9 mouse cellular contexts compared by ENCODE assay signal in the genomic region with DNA sequence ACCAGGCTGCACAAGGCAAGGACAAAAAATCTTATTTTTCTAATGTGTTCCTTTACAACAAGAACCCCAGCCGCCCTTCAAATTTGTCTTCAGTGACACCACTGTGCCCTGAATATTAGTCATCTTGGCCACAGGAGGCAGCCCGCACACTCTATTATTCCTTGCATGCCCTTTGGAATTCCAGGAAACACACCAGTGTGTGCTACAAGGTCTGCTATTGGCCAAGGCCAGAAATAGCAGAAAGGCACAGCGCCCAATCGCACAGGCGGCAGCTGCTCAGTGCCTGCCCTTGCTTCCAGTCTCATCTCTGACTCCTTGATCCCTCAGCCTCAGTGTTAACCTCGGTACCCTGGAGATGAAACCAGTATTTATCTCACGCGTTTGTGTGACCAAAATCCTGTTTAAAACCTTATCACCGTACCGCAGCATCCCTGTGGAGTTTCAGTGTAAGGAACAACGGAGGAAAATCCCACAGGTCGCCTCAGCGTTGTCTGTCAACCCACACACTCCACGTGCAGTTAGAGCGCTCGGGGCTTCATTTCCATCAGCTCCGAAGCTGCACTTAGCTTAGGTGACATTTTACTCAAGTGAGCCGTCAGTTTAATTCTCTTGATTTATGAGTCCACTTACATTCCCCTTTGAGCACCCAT.
A peak's percentile ranks its signal among the peaks of the same experiment; 100 is the strongest.
DNase-seq lines count a peak whose midpoint lies in the region; ATAC-seq lines count a peak whose summit lies in the region.
"Had no signal": no experiment of that assay in that cellular context is flagged by ENCODE, and none has a peak within 500 bp of the region (broad histone marks: within the 10 kb centered on the region; RNA-seq: fewer than 3 reads in every experiment).

No protein-coding gene starts in this region.

- WGBS in forebrain, embryonic 14.5 days, result 62% methylated on average over 18 of the region's 18 CpGs
- 59% methylated on average over 18 of the region's 18 CpGs for WGBS in hindbrain, embryonic 11.5 days
- 49% methylated on average over 18 of the region's 18 CpGs for WGBS in limb, embryonic 12.5 days

- no peaks in the 10 kb centered on the region for H3K4me1 ChIP-seq in forebrain, embryonic 14.5 days (ENCODE audit: control insufficient read depth, insufficient read depth, low read length)
- no peaks in the 10 kb centered on the region for H3K4me1 ChIP-seq in hindbrain, embryonic 11.5 days (replicated peaks; ENCODE audit: control insufficient read depth, insufficient read depth, low read length)
- H3K4me1 ChIP-seq in limb, embryonic 12.5 days (replicated peaks), result peaks cover 5% of the 10 kb centered on the region; the same call in 1 of the 2 replicates

- no peak overlapping the region for H3K27ac ChIP-seq in forebrain, embryonic 14.5 days (ENCODE audit: low read depth, low read length)
- H3K27ac ChIP-seq in hindbrain, embryonic 11.5 days (ENCODE audit: low read depth, low read length), result 0 out of 2 replicates have a peak overlapping the region, but pooled peaks have one; percentile 21
- H3K27ac ChIP-seq in limb, embryonic 12.5 days, result no peak overlapping the region

- H3K27me3 ChIP-seq in forebrain, embryonic 14.5 days (replicated peaks; ENCODE audit: control insufficient read depth, insufficient read depth, low read length), result no peaks in the 10 kb centered on the region
- no peaks in the 10 kb centered on the region for H3K27me3 ChIP-seq in hindbrain, embryonic 11.5 days (ENCODE audit: control insufficient read depth, insufficient read depth, low read length)
- no peaks in the 10 kb centered on the region for H3K27me3 ChIP-seq in limb, embryonic 12.5 days

- ATAC-seq in forebrain, embryonic 14.5 days, result peak; percentile 46; the same call in 1 of the 2 replicates
- ATAC-seq in hindbrain, embryonic 11.5 days (ENCODE audit: low FRiP score), result peak; percentile 84
- ATAC-seq in limb, embryonic 12.5 days (ENCODE audit: insufficient number of reproducible peaks, insufficient read depth, low FRiP score, low TSS enrichment, low read depth), result no peak
- ATAC-seq in erythroblast, adult 5-6 weeks (replicated peaks; ENCODE audit: low FRiP score, poor library complexity, severe bottlenecking), result no peak

- H3K4me2 ChIP-seq in forebrain, embryonic 14.5 days (ENCODE audit: low read length), result no peak overlapping the region; the same call in 1 of the 2 replicates
- 0 out of 2 replicates have a peak overlapping the region, but pooled peaks have one; percentile 3 for H3K4me2 ChIP-seq in hindbrain, embryonic 11.5 days (replicated peaks; ENCODE audit: low read depth, low read length)
- H3K4me2 ChIP-seq in limb, embryonic 12.5 days, result peak overlapping the region; percentile 40

- H3K9ac ChIP-seq in forebrain, embryonic 14.5 days (ENCODE audit: low read length), result no peak overlapping the region
- no peak overlapping the region for H3K9ac ChIP-seq in hindbrain, embryonic 11.5 days (ENCODE audit: low read depth, low read length)
- H3K9ac ChIP-seq in limb, embryonic 12.5 days (replicated peaks), result no peak overlapping the region

- H3K9me3 ChIP-seq in forebrain, embryonic 14.5 days (replicated peaks; ENCODE audit: control insufficient read depth, low read length), result peaks cover 7% of the 10 kb centered on the region
- peaks cover 4% of the 10 kb centered on the region for H3K9me3 ChIP-seq in hindbrain, embryonic 11.5 days (ENCODE audit: control insufficient read depth, low read length)
- H3K9me3 ChIP-seq in limb, embryonic 12.5 days, result peaks cover 10% of the 10 kb centered on the region; the same call in 1 of the 2 replicates

- DNase-seq in cerebellum, postnatal 14 days, result peak; percentile 59 to 64
- DNase-seq in cerebellum, adult 8-10 months, result no peak
- DNase-seq in forebrain, embryonic 14.5 days (ENCODE audit: low spot score), result peak; percentile 16
- DNase-seq in hindbrain, embryonic 11.5 days (ENCODE audit: low spot score), result peak; percentile 40
- DNase-seq in retina, postnatal 1 day, result peak; percentile 62
- no peak for DNase-seq in layer of hippocampus, adult 18-20 months (ENCODE audit: low spot score in 2 of 2)

- no peaks in the 10 kb centered on the region for H3K36me3 ChIP-seq in forebrain, embryonic 14.5 days (ENCODE audit: control insufficient read depth, insufficient read depth, low read length)
- no peaks in the 10 kb centered on the region for H3K36me3 ChIP-seq in hindbrain, embryonic 11.5 days (ENCODE audit: control insufficient read depth, insufficient read depth, low read length)
- H3K36me3 ChIP-seq in limb, embryonic 12.5 days, result no peaks in the 10 kb centered on the region

- no peak overlapping the region for H3K4me3 ChIP-seq in forebrain, embryonic 14.5 days (ENCODE audit: low read depth, low read length)
- H3K4me3 ChIP-seq in hindbrain, embryonic 11.5 days (ENCODE audit: low read depth, low read length), result no peak overlapping the region
- 0 out of 2 replicates have a peak overlapping the region, but pooled peaks have one; percentile 11 for H3K4me3 ChIP-seq in limb, embryonic 12.5 days (replicated peaks)
- H3K4me3 ChIP-seq: myocyte had no signal

Comparison
In these comparisons a context has a peak if more than half of its experiments do, and no peak if none do; other contexts are left out.
1. DNase-seq: peak in cerebellum, postnatal 14 days (2 of 2), forebrain, embryonic 14.5 days (single experiment), hindbrain, embryonic 11.5 days (single experiment) and retina, postnatal 1 day (single experiment); none in cerebellum, adult 8-10 months (single experiment) and layer of hippocampus, adult 18-20 months (0 of 2).
2. ATAC-seq: peak in forebrain, embryonic 14.5 days (single experiment) and hindbrain, embryonic 11.5 days (single experiment); none in limb, embryonic 12.5 days (single experiment) and erythroblast, adult 5-6 weeks (single experiment).